Mouse (Mus musculus) cerebellum, adult 11 months (tissue): ENCODE measurements around the gene Spta1.

Source experiments
- DNase-seq: peaks from one replicate; pipeline ENCODE4 v3.0.0; 2022

The Spta1 gene

GRCm38 (mm10) chr1:174172605-174173004, at the start of gene Spta1:
Gene Spta1, plus strand, starts transcription at chr1:174172776.
- no peak for DNase-seq

GRCm38 (mm10) chr1:174131217-174131616, 41.4 kb upstream of the Spta1 start, which contains the start of gene Olfr424:
Gene Olfr424, plus strand, starts transcription at chr1:174131517.
- DNase-seq = no peak

GRCm38 (mm10) chr1:174131999-174132398, 40.6 kb upstream of the Spta1 start:
- DNase-seq = no peak

DNA sequence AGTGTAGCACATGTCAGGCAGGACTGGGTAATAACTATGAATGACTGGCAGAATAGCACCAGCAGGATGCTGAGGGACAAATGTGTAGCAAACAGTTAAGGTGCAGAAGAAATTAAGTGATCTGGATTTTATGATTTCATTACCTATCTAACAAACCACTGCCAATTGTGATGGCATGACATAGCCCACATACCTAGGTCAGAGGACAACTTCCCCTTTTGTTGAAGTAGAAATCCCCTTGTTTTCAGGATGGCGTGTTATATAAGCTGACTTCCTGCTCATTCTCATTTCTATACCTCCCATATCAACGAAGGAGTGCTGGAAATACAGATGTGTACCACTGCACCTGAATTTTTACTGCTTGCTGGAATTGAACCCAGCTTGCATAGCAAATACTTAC, 31.2 kb upstream of the Spta1 start:
- DNase-seq = no peak

DNA sequence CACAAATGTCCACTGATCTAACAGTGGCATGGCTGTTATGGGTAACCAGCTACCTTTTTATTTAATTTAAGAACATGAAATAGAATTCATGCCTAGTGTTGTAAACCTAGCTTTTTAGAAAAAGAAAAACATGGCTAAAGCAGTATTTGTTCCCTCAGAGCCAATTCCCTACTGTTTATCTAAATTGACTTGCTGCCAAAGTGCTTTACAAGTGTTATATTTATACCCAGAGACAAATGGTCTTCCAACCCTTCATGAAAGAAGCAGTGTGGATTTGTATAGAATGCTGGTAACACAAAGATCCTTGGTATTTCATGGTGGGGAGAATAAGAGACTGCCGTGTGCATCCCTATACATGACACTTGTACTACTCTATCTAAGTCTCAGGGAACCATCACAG, 25.9 kb upstream of the Spta1 start:
- no peak for DNase-seq

GRCm38 (mm10) chr1:174149289-174149688, 23.3 kb upstream of the Spta1 start:
- DNase-seq = no peak

DNA sequence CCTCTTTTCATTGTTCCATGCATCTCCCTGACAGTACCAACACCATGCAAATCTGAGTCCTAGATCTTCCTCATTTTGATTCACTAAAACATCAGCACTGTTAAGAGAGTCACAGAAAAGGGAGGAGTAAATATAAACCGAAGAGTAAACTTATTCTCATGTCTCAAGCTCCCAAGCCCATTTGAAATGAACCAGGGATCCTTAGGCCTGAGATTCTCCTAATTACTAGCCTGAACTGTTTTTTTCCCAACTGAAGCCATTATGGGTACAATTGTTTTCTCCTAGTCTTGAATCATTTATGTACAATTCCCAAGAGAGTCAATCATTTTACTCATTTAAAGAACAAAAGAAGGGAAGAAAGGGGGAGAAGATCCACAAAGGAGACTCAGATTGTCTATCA, 17.2 kb upstream of the Spta1 start, which contains the start of gene Olfr420:
Olfr420 (plus strand) TSS at position 301 of the 400 bp plus-strand sequence.
- no peak for DNase-seq

DNA sequence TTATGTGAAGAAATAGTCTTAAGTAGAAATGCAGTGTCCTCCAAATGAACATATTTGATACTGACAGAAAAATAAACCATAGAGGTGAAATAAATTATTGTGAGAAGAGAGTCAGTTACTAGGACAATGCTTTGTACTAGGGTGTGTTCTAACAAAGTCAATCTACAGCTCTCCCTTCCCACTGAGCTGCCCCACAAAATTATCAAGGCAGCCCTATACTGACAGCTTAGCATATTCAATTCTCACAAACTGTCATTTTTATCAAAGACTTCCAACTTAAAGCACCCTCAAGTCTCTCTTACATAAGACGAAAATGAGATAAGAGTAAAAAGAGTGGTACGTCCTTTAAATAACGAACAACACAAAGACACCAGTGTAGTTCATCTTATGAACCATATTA, 15.0 kb upstream of the Spta1 start:
- no peak for DNase-seq

GRCm38 (mm10) chr1:174158512-174158911, 14.1 kb upstream of the Spta1 start:
- DNase-seq = no peak

DNA sequence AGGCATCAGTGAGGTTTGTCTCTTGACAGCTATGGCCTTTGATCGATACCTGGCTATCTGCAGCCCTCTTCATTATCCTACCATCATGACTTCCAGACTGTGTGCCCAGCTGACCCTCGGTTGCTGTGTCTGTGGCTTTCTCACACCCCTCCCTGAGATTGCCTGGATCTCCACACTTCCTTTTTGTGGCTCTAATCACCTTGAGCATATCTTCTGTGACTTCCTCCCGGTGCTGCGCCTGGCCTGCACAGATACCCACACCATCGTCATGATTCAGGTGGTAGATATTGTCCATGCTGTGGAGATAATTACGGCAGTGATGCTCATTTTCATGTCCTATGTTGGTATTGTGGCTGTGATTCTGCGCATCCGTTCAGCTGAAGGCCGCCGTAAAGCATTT, 13.5 kb upstream of the Spta1 start:
- DNase-seq = no peak

DNA sequence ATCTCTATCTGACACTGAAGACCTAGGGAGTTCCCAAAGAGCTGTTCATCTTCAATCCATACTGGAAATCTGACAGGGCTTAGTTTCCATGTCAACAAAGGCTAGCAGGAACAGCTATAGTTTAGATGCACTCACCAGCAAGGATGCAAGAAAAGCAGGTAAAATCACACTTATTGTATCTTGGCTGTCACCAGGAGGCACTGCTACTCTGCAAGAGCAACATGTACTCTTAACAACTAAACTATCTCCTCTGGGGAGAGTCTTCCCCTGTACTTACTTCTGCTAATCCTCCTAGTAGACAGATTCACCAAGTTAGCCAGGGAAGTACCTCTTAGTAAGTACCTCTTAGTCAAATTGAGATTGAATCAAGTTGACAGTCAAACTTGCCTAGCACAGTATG, 3.6 kb upstream of the Spta1 start:
- DNase-seq = no peak

GRCm38 (mm10) chr1:174170706-174171501, 1.7 kb upstream of the Spta1 start:
- no peak for DNase-seq

DNA sequence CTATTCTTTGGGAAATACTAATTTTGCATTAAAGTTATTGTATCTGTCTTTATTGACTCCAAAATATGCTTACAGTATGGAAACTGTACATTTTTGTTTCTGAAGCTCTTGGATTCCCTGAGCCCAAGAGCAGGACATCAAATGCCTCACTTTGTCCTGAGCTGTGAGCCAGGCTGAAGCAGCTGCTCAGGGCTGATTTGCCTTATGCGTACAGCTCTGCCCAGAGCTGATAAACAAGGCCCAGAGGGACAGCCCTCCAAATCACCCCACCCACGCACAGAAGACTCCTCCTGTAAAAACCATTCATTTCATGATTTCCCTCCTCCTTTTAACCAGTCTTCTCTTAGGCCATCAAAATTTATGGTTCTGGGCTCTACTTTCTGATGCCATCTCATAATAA, 1.0 kb upstream of the Spta1 start:
- DNase-seq = no peak

DNA sequence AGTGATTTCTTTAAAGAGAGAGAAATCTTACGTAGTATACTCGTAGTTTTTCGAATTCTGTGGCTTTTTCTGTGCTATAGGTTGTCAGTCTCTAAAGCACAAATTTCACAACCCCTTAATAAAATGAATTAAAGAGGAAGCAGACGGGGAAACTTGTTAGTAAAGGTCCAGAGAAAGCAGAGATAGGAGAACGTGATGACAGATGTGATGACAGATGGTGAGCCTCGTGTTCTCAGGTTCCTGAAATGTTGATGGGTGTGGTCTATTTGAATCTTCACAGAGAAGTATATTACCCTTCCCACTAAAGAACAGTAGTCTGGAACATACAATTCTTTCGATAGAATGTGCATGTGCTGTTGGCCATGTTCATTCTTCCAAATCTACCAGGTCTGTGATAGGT, 32.1 kb downstream of the Spta1 start:
- DNase-seq = no peak

DNA sequence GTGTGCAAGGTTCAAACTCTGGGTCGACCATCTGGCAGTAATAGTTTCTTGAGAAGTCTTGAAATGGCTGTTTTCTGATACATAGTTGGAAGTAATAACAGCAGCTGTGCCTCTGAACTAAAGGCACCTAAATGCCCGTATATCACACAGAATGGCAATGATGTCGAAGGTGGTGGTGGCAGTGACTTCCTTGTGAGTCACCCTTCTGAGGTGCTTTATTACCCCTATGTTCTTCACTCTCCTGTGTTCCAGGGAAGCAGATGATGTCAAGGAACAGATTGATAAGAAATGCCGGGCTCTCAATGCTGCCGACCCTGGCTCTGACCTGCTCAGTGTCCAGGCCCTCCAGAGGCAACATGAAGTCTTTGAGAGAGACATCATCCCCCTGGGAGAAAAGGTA, 39.7 kb downstream of the Spta1 start:
- no peak for DNase-seq

- DNase-seq = no peak
These were observed 42.9 kb downstream of the Spta1 start for GRCm38 (mm10) chr1:174215270-174216038.

- DNase-seq = no peak
These were observed 44.1 kb downstream of the Spta1 start for GRCm38 (mm10) chr1:174216528-174217204.

DNA sequence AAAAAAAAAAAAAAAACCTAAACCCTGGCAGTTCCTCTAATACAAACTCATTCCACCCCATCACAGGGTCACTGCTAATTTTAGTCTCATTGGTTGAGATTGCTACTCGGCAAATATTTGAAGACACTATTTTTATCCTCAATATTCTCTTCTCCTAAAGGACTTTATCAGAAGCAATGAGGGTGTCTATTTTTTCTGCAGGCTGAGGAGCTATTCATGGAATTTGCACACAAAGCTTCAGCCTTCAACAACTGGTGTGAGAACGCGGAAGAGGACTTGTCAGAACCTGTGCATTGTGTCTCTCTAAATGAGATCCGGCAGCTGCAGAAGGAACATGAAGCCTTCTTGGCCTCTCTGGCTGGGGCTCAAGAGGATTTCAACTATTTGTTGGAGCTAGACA, 67.3 kb downstream of the Spta1 start:
- DNase-seq = no peak

DNA sequence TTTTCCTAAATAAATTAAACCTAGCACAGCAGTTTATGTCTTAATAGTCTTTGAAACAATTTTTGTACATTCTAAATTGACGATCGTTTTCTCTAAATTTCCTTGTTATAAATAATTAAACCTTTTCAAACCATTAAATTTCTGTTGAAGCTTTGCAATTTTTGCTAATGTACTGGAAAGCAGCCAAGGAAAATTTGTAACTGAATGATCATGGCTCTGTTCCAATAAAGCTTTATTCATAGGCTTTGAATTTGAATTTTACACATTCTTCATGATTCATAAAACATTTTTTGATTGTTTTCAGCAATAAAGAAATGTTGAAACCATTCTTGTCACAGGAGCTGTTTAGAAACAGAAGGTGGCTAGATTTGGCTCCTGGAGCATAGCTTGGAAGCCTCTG, 72.0 kb downstream of the Spta1 start:
- no peak for DNase-seq

- DNase-seq = no peak
These were observed 73.5 kb downstream of the Spta1 start for GRCm38 (mm10) chr1:174246080-174246479.

DNA sequence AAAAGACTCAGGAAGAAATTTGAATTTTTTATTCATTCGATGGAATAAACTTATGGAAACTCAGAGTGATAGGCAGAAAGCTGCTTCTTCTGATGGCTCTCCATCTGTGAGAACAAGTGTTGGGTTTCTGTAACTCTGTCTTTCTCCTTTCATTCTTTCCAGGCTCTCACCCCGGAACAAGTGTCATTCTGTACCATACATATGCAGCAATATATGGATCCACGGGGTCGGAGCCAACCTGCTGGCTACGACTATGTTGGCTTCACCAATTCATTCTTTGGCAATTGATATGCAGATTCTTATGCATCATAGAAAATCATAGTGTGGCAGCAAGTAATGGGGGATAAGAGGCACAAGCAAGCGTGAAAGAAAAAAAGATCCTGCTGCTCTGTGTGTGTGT, 74.6 kb downstream of the Spta1 start:
- DNase-seq = no peak

DNA sequence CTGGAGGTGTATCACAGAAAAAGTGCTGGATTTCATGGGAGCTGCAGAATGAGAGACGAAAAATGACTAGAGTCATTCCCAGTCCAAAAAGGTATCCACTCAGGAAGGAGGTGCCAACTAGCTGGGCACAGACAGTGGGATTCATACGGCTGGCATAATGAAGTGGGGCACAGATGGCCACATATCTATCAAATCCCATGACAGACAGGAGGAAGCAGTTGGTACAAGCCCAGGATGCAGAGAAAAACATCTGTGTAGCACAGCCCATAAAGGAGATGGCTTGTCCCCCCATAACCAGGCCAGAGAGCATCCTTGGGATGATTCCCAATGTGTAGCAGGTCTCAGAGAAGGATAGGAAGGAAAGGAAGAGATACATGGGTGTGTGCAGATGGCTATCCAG, 77.8 kb downstream of the Spta1 start:
- no peak for DNase-seq

DNA sequence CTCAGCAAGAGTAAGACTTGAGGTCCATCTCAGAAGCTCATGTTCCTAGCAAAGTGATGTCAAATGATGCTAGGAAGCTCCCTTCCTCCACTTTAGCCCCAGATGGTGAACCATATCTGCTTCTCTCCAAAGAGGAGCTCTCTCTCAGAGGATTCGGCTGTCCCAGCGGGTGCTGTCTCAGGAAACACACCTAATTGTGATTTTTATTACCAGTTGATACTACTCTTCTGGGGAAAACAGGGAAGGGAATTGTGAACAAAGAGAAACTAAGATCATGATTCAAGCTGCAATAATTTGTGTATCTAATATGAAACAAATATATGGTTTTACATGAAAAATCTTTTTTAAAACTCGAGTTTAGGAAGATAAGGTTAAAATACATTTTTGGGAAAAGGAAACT, 79.4 kb downstream of the Spta1 start, which contains the start of gene Olfr419:
Olfr419 (minus strand) TSS at position 101 of the 400 bp plus-strand sequence.
- DNase-seq = no peak

- no peak for DNase-seq
These were observed 95.2 kb downstream of the Spta1 start for GRCm38 (mm10) chr1:174267816-174268215.
